Comparison of ENCODE assay signal across 8 mouse cellular contexts in the genomic region with DNA sequence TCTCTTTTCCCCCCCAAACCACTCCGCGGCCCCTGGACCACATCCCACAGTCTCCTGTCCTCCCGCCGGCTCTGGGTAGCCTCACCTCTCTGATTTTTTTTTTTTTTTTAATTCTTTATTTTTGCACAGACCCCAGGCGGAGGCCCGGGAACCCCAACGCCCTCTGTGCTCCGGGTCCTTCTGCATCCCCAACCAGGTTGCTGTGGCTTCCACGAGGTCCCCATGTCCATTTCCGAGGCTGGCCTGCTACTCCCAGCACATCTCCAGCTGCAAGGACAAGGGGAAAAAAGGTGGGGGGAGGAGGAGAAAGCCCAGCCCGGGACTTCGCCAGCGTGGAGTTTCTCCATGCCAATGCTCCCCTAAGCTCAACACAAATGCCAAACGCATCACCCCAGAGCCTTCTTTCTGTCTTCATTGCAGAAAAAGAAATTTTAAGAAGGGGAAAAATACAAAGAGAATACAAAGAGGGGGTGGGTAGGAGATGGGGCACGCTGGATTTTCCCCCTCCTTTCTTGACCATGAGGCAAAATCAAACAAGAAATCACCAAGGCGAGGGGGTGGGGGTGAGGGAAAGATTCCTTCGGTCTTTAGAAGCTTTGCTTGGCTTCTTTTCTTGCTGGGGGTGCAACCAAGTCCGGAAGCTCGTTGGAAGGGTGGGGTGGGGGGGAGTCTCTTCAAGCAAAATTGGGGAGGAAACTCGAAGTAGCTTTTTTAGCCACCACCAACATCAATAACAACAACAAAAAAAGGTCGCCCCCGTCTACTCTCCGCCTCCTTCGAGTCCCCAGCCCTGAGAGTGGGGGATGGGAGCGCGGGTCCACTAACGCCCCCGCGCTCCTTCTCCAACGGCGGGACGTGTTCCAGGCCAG. TPM values are rescaled to one million over a fixed set of nuclear protein-coding genes. Genes with fewer than 3 reads are reported as not detected.
DNase-seq lines count a peak whose midpoint lies in the region; ATAC-seq and TF ChIP-seq lines count a peak whose summit lies in the region.

No protein-coding gene starts in this region.

- intact Hi-C loops in left cerebral cortex, postnatal 25 days (cut with DNase I), result loop anchor here (1.0 to 5.0 kb wide), 5 partner anchors 193 to 1031 kb away; no protein-coding TSS in a partner anchor

- peak overlapping the region; percentile 70 for H3K4me2 ChIP-seq in hindbrain, postnatal 0 days (ENCODE audit: low read depth, low read length)
- peak overlapping the region; percentile 58 for H3K4me2 ChIP-seq in stomach, embryonic 15.5 days

- H3K4me1 ChIP-seq in hindbrain, postnatal 0 days (ENCODE audit: insufficient read depth, low read length), result 0 out of 2 replicates have a peak, but pooled peaks cover 7% of the 10 kb centered on the region
- peaks cover 37% of the 10 kb centered on the region for H3K4me1 ChIP-seq in midbrain, embryonic 10.5 days
- peaks cover 11% of the 10 kb centered on the region for H3K4me1 ChIP-seq in stomach, embryonic 15.5 days

- no peak for TF ChIP-seq CTCF in hindbrain, postnatal 0 days (IDR thresholded peaks at IDR 0.05; ENCODE audit: low read depth)

- no peaks in the 10 kb centered on the region for H3K27me3 ChIP-seq in hindbrain, postnatal 0 days (ENCODE audit: insufficient read depth, low read length)
- no peaks in the 10 kb centered on the region for H3K27me3 ChIP-seq in midbrain, embryonic 10.5 days (ENCODE audit: low read depth, poor library complexity, severe bottlenecking)
- no peaks in the 10 kb centered on the region for H3K27me3 ChIP-seq in stomach, embryonic 15.5 days (replicated peaks)

- H3K27ac ChIP-seq in hindbrain, postnatal 0 days, result peak overlapping the region; percentile 99
- peak overlapping the region; percentile 99 for H3K27ac ChIP-seq in midbrain, embryonic 10.5 days (replicated peaks)
- peak overlapping the region; percentile 99 for H3K27ac ChIP-seq in stomach, embryonic 15.5 days

- H3K36me3 ChIP-seq in hindbrain, postnatal 0 days (ENCODE audit: insufficient read depth, low read length), result no peaks in the 10 kb centered on the region
- H3K36me3 ChIP-seq in midbrain, embryonic 10.5 days, result peaks cover 29% of the 10 kb centered on the region
- H3K36me3 ChIP-seq in stomach, embryonic 15.5 days, result no peaks in the 10 kb centered on the region

- ATAC-seq in hindbrain, postnatal 0 days, result peak; percentile 18; the same call in 1 of the 2 replicates
- ATAC-seq in stomach, embryonic 15.5 days (ENCODE audit: insufficient read depth, low FRiP score, low read depth), result no peak
- no peak for ATAC-seq in megakaryocyte progenitor cell, adult 5-6 weeks (replicated peaks; ENCODE audit: poor library complexity)

- WGBS in hindbrain, postnatal 0 days, result under 1% methylated on average over 32 of the region's 32 CpGs
- under 1% methylated on average over 32 of the region's 32 CpGs for WGBS in midbrain, embryonic 10.5 days
- 0% methylated on average over 32 of the region's 32 CpGs for WGBS in stomach, embryonic 15.5 days

- H3K9ac ChIP-seq in hindbrain, postnatal 0 days (replicated peaks; ENCODE audit: low read length), result peak overlapping the region; percentile 93
- peak overlapping the region; percentile 86 for H3K9ac ChIP-seq in stomach, embryonic 15.5 days

- DNase-seq in adipocyte (ENCODE audit: low spot score), result peak; percentile 69
- DNase-seq in cerebellum, adult 9-10 months, result peak; percentile 52
- peak; percentile 44 to 45 for DNase-seq in frontal cortex, postnatal 14 days (ENCODE audit: low spot score in 2 of 2)
- peak; percentile 81 for DNase-seq in hindbrain, postnatal 0 days (ENCODE audit: low spot score)
- peak; percentile 57 to 76 for DNase-seq in left cerebral cortex, postnatal 25 days (ENCODE audit: low spot score in 2 of 2)
- peak; percentile 83 for DNase-seq in midbrain, embryonic 10.5 days (ENCODE audit: low spot score)

- no peaks in the 10 kb centered on the region for H3K9me3 ChIP-seq in hindbrain, postnatal 0 days (ENCODE audit: low read length)
- H3K9me3 ChIP-seq in midbrain, embryonic 10.5 days (replicated peaks), result no peaks in the 10 kb centered on the region
- no peaks in the 10 kb centered on the region for H3K9me3 ChIP-seq in stomach, embryonic 15.5 days

- H3K4me3 ChIP-seq in hindbrain, postnatal 0 days (ENCODE audit: low read length), result peak overlapping the region; percentile 68
- H3K4me3 ChIP-seq in midbrain, embryonic 10.5 days, result peak overlapping the region; percentile 83
- peak overlapping the region; percentile 78 for H3K4me3 ChIP-seq in stomach, embryonic 15.5 days (replicated peaks)

RNA-seq across cellular contexts. Expression of gene Sox4, which starts 2.7 kb away (rescaled TPM):
- total RNA-seq in hindbrain, postnatal 0 days (2014; rRNA removed), result 127 and 153 TPM in 2 replicates
- polyA plus RNA-seq in hindbrain, postnatal 0 days (2015; fragmentation: Nextera tagmentation; extraction: Ambion mirVana), result 97.5 and 100 TPM in 2 replicates
- total RNA-seq in left cerebral cortex, postnatal 25 days (2021), result 10 to 100 TPM; 24.3 to 24.5 TPM
- polyA plus RNA-seq in midbrain, embryonic 10.5 days (2016; fragmentation: Nextera tagmentation; extraction: Ambion mirVana), result 65.0 and 94.6 TPM in 2 replicates
- polyA plus RNA-seq in stomach, embryonic 15.5 days (2015; fragmentation: Nextera tagmentation; extraction: Ambion mirVana), result 45.3 and 49.1 TPM in 2 replicates
- 27.6 and 35.4 TPM in 2 replicates for total RNA-seq in megakaryocyte progenitor cell, adult 5-6 weeks (2015)
- total RNA-seq in megakaryocyte progenitor cell, adult 5-6 weeks (2017), result 34.8 and 47.8 TPM in 2 replicates
